Mouse (Mus musculus): ENCODE results near the gene Dnaic1.

The Dnaic1 gene

GRCm38 (mm10) chr4:41571490-41571889, 1.9 kb downstream of the Dnaic1 start:
- DNase-seq (ENCODE audit: low spot score) = no peak

GRCm38 (mm10) chr4:41573492-41573891, 3.9 kb downstream of the Dnaic1 start:
- no peak for DNase-seq (ENCODE audit: low spot score)

GRCm38 (mm10) chr4:41575914-41576313, 6.3 kb downstream of the Dnaic1 start:
- no peak for DNase-seq (ENCODE audit: low spot score)

- DNase-seq (ENCODE audit: low spot score) = no peak
These were observed 13.8 kb downstream of the Dnaic1 start for GRCm38 (mm10) chr4:41583353-41583752.

- DNase-seq (ENCODE audit: low spot score) = no peak
These were observed 33.2 kb downstream of the Dnaic1 start for GRCm38 (mm10) chr4:41602818-41603217.

- DNase-seq (ENCODE audit: low spot score) = no peak
These were observed 35.2 kb downstream of the Dnaic1 start for GRCm38 (mm10) chr4:41604476-41605396.

GRCm38 (mm10) chr4:41606784-41607183, 37.2 kb downstream of the Dnaic1 start:
- no peak for DNase-seq (ENCODE audit: low spot score)

- no peak for DNase-seq (ENCODE audit: low spot score)
These were observed 40.4 kb downstream of the Dnaic1 start for GRCm38 (mm10) chr4:41609681-41610593.

GRCm38 (mm10) chr4:41610594-41610980, 41.0 kb downstream of the Dnaic1 start:
- DNase-seq (ENCODE audit: low spot score) = no peak

GRCm38 (mm10) chr4:41612166-41612565, 42.6 kb downstream of the Dnaic1 start:
- no peak for DNase-seq (ENCODE audit: low spot score)

GRCm38 (mm10) chr4:41614156-41614555, 44.6 kb downstream of the Dnaic1 start:
- DNase-seq (ENCODE audit: low spot score) = peak; percentile 17

GRCm38 (mm10) chr4:41615661-41616599, 46.4 kb downstream of the Dnaic1 start:
- DNase-seq (ENCODE audit: low spot score) = no peak

GRCm38 (mm10) chr4:41618916-41619746, 49.6 kb downstream of the Dnaic1 start:
- DNase-seq (ENCODE audit: low spot score) = no peak

GRCm38 (mm10) chr4:41622071-41622470, 52.5 kb downstream of the Dnaic1 start:
- no peak for DNase-seq (ENCODE audit: low spot score)

- DNase-seq (ENCODE audit: low spot score) = no peak
These were observed 58.8 kb downstream of the Dnaic1 start for GRCm38 (mm10) chr4:41628202-41628927.

- no peak for DNase-seq (ENCODE audit: low spot score)
These were observed 60.6 kb downstream of the Dnaic1 start for GRCm38 (mm10) chr4:41630196-41630595.

- DNase-seq (ENCODE audit: low spot score) = no peak
These were observed 61.8 kb downstream of the Dnaic1 start for GRCm38 (mm10) chr4:41631390-41631789.

GRCm38 (mm10) chr4:41633001-41633400, 63.4 kb downstream of the Dnaic1 start:
- no peak for DNase-seq (ENCODE audit: low spot score)

GRCm38 (mm10) chr4:41634631-41635030, 65.1 kb downstream of the Dnaic1 start:
- DNase-seq (ENCODE audit: low spot score) = no peak

- DNase-seq (ENCODE audit: low spot score) = no peak
These were observed 65.6 kb downstream of the Dnaic1 start for GRCm38 (mm10) chr4:41635224-41635623.
